Mouse (Mus musculus) brain, adult 2 months (tissue): ENCODE results near the gene Uba52.

Experiments
- DNase-seq: peaks from one replicate; pipeline ENCODE4 v3.0.0; 2011; ENCODE audit warnings: low read depth, low spot score

The Uba52 gene

DNA sequence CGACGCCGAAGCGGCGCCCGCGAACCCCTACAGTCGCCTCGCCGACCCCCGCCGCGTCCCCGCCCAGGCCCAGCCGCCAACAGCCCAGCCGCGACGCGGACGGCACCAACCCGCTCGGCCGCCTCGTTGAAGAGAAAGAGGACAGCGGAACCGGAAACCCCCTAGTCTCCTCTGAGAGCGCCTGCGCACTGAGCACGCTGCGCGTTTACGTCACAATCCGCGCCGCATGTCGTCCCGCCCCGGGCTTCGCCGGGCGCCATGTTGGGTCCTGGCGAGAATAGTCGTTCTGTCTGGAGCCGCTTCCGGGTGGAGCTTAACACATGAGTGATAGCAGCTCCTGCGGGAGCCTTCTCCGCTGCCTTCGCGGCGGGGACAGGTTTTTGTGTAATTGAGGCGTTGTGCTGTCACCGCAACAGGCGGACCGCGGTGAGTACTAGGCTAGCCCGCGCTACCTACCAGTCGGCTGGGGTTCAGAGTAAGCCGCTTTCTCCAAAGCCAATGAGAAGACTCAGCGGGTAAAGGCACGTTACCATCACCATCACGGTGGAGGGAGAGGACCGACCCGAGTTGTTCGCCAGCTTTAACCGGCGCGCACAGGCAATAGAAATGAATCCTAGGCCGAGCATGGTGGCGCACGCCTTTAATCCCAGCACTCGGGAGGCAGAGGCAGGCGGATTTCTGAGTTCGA, at the start of gene Uba52:
Gene Uba52, minus strand, starts transcription at position 574 of the 688 bp plus-strand sequence.
- peak; percentile 99 for DNase-seq

DNA sequence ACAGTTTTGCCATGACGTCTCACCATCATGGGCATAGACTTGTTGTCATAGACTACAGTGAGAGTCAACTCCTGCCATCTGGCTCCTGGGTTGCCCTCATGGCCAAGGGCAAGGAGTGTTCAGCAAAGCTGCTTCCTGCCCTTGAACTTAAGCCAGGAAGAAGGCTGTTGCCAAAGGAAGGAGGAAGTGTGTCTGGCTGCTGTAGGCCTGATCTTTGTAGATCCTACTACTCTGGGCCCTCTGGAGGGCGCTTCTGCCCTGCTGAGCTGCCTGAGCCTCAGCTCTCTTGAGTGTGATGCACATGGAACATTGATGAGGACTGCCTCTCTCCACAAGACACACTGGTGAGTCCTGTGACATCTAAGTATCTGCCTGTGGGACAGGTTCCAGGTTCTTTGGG, 49.5 kb upstream of the Uba52 start:
- DNase-seq: peak; percentile 74

DNA sequence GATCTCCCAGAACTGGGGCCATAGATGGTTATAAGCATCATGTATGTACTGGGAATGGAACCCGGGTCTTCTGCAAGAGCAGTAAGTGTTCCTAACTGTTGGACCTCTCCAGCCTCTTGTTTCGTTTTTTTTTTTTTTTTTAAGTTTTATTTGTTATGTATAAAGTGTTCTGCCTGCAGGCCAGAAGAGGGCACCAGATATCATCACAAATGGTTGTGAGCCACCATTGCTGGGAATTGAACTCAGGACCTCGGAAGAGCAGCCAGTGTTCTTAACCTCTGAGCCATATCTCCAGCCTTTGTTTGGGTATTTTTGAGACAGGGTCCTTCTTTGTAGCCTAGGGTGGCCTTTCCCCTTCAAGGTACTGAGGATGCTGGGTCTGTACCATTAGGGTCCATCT, 48.4 kb upstream of the Uba52 start:
- no peak for DNase-seq

DNA sequence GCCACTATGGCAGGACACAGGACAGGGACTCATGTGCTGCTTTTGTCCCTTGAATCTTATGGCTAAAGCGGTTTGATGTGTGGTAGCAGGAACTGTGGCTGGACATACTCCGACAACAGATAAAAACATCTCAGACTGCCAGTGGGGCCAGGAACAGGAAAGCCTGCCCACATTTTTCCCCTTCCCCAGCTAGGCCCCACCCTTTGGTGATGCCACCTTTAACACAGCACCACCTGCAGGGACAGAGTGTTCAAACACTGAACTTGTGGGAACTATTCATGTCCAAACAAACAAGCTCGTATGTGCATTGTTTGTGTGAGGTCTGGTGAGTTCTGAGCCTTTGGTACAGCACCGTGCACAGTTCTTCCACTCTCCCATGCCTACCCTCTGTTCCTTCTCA, 47.7 kb upstream of the Uba52 start:
- DNase-seq: no peak

DNA sequence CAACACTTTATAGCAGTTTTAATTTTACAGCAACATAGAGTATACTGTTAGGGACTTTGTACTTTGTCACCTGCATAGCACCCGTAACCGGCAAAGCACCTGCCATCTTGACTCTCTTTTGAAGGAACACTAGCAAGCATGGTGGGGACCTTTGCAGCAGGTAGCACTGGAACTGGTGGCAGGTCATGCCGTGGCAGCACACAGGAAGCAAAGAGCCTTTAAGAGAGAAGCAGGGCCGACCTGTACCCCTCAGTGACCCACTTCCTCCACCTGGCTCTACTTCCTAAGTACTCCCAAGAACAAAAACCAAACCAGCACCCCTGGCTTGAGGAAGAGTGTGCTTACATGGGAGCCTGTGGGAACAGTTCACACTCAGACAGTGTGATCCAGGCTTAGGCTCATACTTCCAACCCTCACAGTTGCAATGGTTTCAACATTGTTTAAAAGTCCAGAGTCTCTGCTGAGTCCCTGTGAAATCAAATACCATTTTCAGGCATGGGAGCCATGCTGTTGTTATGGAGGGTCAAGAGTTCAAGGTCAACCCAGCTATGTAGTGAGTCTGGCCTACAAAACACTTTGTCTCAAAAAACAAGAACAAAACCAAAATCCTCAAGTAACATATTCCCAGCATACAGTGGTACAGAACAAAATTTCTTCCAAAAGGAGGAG, 44.6 kb upstream of the Uba52 start:
- DNase-seq: no peak

DNA sequence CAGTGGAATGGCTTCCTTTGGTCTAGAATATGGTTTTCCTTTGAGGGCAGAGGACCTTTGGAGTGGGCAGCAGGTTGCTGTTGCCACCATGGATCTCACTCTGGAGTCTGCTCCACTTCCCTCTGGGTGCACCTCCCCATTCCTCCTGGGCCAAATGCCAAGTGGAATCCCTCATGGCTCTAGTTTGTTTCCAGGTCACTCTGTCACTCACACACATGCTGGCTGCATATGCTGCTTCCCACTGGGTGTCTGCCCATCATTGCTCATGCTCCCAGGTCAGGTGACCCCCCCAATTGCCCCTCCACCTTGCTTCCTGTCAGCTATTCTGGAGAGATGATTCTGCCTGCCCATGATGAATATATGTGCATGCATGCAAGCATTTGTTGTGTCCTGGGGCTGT, 43.1 kb upstream of the Uba52 start:
- DNase-seq: peak; percentile 89

DNA sequence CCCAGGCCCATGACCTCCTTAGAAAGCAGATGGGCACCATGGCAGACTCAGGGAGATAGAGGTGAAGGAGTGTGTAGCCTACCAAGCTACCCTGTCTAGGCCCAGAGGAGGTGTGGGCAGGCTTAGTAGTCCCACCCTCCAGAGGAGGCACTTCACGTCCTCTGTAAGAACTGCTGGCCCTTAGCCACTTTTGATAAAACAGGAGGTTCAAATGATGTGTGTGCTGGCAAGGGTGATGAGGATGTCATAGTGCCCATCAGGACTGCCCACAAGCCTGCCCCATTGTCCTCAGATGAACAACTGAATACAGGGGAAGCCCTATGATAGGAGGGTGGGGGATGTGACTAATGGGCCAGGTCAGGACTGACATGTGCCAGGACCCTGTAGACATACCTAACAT, 42.2 kb upstream of the Uba52 start:
- DNase-seq: peak; percentile 54

DNA sequence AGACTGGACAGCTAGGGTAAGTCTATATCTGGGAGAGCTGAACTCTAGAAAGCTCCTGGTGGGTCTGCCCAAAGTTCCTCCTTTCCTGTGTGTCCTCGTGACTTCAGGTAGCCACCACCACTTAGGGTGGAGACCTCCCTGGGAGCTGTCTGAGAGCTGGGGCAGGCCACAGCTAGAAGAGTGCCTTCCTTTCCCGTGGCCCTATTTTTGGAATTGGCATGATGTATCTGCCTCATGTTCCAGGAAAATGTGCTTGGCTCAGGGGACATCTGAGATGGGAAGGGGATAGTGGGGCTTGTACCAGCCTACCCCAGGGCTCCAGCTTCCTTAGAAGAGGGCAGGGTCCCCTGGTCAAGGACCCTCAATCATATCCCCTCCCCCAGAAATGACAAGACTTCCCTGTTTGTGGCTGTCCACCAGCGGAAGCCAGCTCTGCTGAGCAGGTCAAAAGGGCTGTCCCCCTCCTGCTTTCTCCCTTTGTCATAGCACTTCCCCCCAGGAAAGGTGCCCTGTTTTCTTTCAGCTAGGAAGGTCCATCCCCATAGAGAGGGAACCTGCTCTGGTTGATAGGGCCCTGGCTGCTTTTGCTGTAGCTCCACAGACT, 41.1 kb upstream of the Uba52 start:
- DNase-seq: peak; percentile 42

DNA sequence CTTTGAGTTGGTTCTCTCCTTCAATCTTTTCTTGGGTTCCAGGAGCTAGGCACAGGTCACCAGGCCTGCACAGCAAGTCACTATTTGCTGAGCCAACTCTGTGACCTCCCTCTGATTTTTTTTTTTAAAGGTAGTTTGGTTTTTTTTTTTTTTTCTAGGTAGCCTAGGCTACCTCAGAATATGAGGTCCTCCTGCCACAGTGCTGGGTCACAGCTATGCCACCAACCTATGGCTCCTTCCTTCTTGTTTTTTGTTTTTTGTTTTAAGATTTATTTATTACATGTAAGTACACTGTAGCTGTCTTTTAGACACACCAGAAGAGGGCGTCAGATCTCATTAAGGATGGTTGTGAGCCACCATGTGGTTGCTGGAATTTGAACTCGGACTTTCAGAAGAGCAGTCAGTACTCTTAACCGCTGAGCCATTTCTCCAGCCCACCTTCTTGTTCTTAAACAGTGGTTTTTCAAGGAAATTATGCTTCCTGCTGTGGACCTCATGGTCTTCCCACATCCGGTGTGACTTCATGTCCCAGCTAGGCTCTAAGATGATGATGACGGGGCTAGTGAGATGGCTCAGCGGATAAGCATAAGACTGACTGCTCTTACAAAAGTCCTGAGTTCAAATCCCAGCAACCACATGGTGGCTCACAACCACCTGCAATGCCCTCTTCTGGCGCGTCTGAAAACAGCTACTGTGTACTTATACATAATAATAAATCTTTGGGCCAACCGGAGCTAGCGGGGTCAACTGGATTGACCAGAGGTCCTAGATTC, 39.0 kb upstream of the Uba52 start:
- no peak for DNase-seq

DNA sequence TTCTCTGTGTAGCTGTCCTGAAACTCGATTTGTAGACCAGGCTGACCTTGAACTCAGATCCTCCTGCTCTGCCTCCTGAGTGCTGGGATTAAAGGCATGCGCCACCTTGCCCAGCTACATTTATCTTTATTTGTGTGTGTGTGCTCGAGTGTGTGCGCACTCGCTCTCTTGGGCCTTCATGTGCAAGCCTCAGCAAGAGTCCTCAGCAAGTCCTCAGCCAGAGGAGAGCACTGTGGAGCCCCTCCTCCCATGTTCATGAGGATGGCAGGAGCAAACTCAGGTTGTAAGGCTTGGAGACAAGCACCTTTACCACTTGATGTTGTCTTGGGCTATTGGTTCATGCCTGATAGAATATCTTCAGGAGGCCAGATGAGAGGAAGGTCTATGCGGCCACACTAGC, 37.2 kb upstream of the Uba52 start:
- no peak for DNase-seq

DNA sequence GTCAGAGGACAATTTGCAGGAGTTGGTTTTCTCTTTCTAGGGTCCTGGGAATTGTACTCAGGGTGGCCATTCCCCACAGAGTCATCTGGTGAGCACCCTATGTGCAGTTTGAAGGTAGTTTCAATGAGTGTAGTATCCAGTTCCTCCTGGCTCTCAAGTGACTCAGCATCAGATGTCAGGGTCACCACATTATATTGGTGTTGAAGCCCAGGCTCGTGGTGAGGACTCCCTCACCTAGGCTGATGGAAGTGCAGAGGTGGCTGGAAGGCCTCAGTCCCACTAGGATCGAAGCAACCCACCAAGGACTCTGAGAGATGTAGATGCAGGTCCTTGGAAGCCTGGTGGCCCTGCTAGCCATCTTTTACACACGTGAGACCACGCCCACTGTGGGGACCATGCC, 35.8 kb upstream of the Uba52 start:
- DNase-seq: no peak

DNA sequence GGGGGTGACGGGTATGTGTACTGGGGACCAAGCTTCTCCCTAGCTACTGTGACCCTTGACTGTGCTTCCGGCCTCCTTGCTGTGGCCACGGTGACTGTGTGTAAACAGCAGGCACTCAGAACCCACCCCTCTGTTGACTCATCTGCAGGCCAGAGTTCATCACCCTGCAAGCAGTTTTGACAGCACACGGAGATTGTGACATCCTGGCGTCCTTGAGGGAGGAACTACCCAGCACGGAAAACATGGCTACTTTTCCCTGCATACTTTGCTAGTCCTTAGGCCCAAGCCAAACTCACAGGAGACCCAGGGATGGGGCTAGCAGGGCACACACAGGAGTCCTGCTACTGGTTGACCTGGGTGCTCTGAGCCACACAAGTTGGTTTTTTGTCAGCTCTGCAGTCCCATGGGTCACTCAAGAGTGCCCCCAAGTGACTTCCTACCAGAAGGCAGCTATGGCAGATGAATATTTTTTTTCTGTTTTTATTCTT, 33.6 kb upstream of the Uba52 start:
- DNase-seq: peak; percentile 38

DNA sequence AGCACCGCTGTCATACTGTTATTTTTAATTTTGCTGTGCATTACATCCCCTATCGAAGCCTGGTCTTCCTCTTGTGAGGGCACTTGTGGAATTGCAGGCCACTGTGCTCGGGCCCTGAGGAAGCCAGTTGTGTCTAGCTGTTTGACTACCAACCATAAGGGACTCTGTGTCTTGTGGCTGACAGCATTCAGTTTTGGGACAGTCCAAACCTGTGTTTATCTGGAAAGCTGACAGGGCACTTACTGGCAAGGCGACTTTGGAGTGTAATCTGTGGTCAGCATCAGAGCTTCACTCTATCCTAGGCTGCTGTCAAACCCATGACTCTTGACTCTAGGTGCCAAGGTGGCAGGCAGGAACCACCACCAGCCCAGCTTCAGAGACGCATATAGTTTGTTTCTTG, 30.5 kb upstream of the Uba52 start:
- no peak for DNase-seq

DNA sequence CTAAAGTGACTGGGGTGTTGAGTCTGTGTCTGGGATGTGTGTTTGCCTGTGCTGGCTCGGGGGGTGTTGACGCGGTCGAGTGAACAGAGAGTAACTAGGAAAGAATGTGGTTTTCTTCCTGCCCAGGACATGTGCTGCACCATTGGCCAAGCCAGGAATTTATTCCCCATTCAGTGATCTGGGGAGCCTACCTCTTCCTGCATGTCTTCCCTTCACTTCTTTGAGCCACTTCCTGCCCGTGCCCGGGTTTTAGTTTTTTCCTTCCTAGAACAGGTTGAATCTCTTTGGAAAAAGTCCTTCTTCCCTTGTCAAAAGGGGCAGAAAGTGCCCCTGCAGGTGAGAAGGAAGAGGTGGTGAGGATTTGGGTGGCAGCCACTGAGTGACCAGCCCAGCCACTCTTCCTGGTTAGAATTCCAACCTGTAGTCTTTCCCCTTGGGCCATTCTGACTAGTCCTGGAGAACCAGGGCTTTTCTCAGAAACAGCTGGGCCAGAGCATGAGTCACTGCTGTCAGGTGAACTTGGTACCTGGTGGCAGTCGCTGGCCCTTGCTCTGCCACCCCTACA, 30.0 kb upstream of the Uba52 start:
- DNase-seq: no peak

DNA sequence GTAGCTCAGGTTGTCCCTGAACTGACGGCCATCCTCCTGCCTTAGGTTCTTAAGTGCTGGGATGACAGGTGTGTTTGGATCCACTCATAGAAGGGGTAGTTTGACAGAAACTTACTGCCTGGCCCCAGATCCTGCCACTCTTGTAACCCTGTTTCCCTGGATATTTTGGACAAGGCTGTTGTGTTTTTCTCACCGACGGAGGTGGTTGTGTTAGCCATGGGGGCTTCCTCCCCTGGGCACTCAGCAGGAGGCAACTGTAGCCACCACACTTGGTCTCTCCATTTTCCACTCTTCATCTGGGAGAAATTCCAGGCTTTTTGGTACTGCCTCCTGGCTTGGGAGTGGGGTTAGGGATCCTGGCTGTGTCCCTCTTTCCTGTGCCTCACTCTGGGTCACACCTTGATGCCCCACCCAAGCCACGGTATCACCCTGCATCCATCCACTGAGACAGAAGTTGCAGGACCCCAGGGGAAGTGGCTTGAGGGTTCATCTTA, 29.5 kb upstream of the Uba52 start:
- DNase-seq: no peak

DNA sequence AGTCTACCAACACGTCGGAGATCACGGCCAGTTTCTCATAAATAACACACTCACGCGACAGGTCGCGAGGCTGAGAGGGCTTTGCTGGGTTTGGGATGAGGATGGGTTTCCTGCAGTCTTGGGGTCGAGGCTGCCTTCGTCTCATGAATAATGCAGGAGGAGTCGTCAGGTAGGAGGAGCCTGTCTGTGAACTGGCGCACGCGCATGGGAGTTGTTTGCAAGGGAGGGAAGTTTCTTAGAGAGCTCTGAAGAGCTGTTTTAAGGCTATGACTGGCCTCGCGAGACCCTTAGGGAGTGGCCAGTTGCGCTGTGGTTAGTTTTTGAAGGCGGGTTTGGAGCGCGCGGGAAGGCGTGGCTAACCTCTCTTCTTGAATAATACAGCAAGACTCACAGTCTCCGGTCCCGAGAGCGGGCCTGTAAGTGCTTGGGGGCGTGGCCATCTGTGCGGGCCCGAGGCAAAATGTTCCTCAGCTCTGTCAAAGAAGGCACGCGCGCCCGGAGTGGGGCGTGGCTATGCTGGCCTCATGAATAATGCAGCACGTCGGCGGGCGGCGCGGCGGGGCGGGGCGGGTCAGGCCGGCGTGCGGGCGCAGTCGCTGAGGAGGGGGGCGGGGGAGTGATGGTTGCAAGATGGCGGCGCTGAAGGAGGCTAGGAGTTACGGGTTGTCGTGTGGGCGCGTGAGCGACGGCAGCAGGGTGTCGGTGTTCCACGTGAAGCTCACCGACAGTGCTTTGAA, 28.6 kb upstream of the Uba52 start, which contains the start of gene Ell:
Gene Ell, plus strand, starts transcription at position 381 of the 737 bp plus-strand sequence.
- DNase-seq: peak; percentile 99

DNA sequence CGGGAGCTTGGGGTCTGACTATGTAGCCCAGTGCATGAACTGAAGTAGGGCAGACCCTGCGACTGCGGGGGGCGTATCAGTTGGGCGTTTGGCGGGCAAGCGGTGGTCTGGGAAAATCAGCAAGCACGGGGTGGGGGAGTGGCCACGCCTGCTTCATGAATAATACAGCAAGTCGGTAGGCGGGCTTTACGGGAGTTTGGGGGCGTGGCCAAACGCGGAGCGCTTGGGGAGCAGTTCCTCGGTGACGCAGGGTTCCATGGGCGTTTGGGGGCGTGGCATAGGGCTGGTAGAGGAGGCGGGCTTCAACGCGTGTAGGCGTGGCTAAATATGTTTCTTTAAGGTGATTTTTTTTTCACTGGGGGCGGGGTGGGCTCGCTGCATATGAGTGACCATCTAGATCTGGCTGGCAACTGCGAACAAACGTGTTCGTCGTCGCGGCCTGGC, 28.1 kb upstream of the Uba52 start:
- peak; percentile 99 for DNase-seq

DNA sequence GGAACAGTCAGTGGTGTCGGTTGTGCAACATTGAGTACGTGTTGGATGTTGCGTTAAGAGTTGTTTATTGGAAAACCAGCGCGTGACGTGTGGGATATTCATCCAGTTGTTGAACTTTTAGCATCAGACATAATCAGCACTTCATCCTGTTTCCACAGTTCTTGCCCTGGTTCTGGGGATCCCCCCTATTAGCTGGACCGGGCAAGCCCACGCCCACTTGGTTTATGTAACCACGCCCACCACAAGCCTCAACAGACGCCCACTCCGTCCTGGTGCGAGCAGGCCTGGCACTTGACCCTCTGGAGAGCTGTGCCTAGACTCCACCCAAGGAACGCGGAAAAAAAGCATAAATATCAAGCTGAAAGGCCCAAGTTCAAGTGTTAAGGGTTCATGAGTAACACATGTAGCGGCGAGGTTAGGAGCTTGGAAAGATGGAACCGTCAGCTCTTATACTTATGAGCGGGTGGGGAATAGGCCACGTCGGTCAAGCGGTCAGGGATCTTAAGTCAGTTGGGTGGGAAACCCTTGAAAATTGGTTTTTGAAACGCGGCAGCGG, 27.5 kb upstream of the Uba52 start:
- DNase-seq: peak; percentile 32

DNA sequence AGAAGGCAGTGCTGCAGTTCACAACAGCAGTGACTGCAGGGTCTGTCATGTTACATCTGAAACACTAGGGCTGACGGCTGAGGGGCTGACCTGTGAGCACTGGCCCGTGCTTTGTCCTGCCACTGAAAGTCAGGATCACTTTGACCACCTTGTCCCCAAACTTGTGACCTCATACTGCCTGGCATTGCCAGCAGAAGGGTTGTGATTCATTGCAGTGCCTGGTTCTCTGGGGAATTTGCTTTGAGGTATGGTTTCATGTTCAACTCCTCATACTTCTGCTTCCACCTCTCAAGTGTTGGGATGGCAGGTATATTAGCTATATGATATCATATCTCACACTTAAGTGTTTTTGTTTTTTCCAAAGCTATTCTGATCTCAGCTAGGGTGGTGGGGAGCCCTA, 25.1 kb upstream of the Uba52 start:
- no peak for DNase-seq

DNA sequence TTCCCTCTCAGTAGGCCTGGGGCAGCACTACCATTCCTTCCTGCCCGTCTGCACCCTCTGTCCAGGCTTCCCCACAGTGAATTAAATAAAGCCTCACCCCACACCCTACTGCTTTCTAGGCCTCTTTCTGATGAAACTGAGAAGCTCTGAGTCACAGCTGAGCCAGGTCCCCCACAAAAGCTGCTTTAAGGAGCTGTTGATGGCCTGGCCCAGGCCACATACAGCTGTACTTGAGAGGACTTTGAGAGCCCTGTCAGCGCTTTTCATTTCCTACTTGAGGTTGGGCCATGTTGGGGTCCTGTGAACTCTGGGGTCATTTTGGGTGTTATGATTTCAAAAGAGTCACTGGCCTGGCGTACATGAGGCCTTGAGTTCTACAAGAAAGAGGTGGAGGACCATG, 24.6 kb upstream of the Uba52 start:
- DNase-seq: peak; percentile 44
